Mouse (Mus musculus): ENCODE results near the gene Mif4gd. TPM values are rescaled to one million over a fixed set of nuclear protein-coding genes. Genes with fewer than 3 reads are reported as not detected.

Gene Mif4gd
- polyA plus RNA-seq (2015; fragmentation: Nextera tagmentation; extraction: Ambion mirVana): 16.1 and 16.2 TPM in 2 replicates

DNA sequence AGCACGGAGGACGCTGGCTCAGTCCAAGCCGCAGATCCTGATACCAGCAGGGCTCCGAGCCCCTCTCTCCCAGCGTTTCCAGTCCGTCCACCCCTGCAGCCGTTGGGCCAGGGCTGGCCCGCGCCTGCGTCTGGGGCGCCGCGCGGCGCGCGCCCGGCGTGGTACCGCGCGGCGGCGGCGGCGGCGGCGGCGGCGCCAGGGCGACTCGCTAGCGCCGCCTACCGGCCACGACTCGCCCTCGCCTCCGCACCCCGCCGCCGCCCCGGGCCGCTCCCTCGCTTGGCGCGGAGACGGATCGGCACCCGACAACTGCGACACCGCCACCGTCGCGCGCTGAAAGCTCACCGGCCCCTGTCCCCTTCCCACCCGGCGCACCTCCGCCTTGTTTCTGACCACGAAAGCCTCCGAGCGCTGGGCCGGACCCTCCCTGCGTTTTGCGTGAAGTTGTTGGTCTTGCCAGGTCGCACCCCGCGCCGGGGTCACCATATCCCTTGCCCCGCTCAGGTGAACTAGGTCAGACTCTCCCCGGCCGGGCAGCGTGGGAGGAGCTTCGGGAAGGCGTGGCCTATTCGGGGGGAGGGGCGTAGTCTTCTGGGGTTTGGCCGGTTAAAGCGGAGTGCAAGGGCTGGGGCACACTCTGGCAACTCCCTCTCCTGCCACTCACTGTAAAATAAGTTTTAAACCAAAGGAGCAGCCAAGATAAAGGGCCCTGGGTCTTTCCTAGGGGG, at the start of gene Mif4gd:
Mif4gd (minus strand) TSS at position 560 of the 728 bp plus-strand sequence.
- Histone ChIP-seq H3K27me3 (replicated peaks; ENCODE audit: control insufficient read depth, insufficient read depth, low read length) (peaks cover 3% of the 10 kb centered on the region; the same call in 1 of the 2 replicates), H3K9ac (ENCODE audit: low read depth, low read length) (peak within 1 kb of the TSS; percentile 69), H3K9me3 (ENCODE audit: control insufficient read depth, low read length) (no peaks in the 10 kb centered on the region), H3K4me3 (ENCODE audit: low read length) (peak within 1 kb of the TSS; percentile 59), H3K27ac (ENCODE audit: low read depth, low read length) (peak within 1 kb of the TSS; percentile 83), H3K36me3 (ENCODE audit: control insufficient read depth, insufficient read depth, low read length) (peaks cover 18% of the 10 kb centered on the region), H3K4me2 (ENCODE audit: low read length) (peak within 1 kb of the TSS; percentile 92), H3K4me1 (ENCODE audit: control insufficient read depth, insufficient read depth, low read depth, low read length) (peaks cover 14% of the 10 kb centered on the region)
- ATAC-seq: peak; percentile 82
- under 1% methylated on average over 74 of the region's 80 CpGs for WGBS

DNA sequence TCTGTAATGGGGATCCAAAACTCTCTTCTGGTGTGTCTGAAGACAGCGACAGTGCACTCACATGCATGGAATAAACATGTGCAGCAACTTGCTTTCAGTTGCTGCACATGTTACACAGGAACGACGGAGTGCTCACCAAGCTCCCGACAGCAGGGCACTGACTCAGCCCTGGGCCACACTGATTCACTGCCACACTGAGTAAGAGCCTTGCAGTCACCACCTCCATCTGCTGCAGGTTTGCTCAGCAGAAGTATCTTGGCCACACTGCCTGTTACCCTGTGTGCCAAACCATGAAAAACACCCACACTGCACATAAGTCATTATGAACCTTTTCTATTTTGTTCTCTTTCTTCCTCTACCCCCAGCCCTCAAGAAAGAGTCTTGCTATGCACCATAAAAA, 47.6 kb upstream of the Mif4gd start:
- H3K36me3 ChIP-seq (ENCODE audit: control insufficient read depth, insufficient read depth, low read length): no peaks in the 10 kb centered on the region
- no peak overlapping the region for H3K4me2 ChIP-seq (ENCODE audit: low read length)
- H3K4me3 ChIP-seq (ENCODE audit: low read length): no peak overlapping the region
- 96% methylated on average over 4 of the region's 4 CpGs for WGBS
- no peaks in the 10 kb centered on the region for H3K9me3 ChIP-seq (ENCODE audit: control insufficient read depth, low read length)
- ATAC-seq: no peak
- H3K27ac ChIP-seq (ENCODE audit: low read depth, low read length): no peak overlapping the region
- H3K27me3 ChIP-seq (replicated peaks; ENCODE audit: control insufficient read depth, insufficient read depth, low read length): no peaks in the 10 kb centered on the region
- no peak overlapping the region for H3K9ac ChIP-seq (ENCODE audit: low read depth, low read length)
- no peaks in the 10 kb centered on the region for H3K4me1 ChIP-seq (ENCODE audit: control insufficient read depth, insufficient read depth, low read depth, low read length)

DNA sequence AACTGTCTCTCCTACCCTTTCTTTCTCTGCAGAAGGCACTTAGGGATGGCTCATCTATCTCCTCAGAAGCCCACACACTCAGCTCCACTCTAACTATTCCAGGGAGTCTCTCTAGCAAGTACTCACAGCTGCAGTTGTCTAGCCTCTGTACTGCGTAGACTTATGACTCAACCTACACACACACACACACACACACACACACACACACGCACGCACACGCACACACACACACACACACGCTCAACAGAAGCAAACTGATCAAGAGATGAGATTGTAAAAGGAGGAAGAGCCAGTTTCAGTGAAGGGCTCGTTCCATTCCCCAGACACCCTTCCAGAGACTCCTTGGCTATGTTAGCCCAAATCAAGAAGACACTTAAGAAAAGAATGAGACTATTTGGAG, 45.8 kb upstream of the Mif4gd start:
- no peak overlapping the region for H3K9ac ChIP-seq (ENCODE audit: low read depth, low read length)
- no peaks in the 10 kb centered on the region for H3K27me3 ChIP-seq (replicated peaks; ENCODE audit: control insufficient read depth, insufficient read depth, low read length)
- no peak overlapping the region for H3K27ac ChIP-seq (ENCODE audit: low read depth, low read length)
- 89% methylated on average over 6 of the region's 6 CpGs for WGBS
- ATAC-seq: no peak
- H3K36me3 ChIP-seq (ENCODE audit: control insufficient read depth, insufficient read depth, low read length): no peaks in the 10 kb centered on the region
- no peaks in the 10 kb centered on the region for H3K9me3 ChIP-seq (ENCODE audit: control insufficient read depth, low read length)
- no peaks in the 10 kb centered on the region for H3K4me1 ChIP-seq (ENCODE audit: control insufficient read depth, insufficient read depth, low read depth, low read length)
- H3K4me2 ChIP-seq (ENCODE audit: low read length): no peak overlapping the region
- H3K4me3 ChIP-seq (ENCODE audit: low read length): no peak overlapping the region

DNA sequence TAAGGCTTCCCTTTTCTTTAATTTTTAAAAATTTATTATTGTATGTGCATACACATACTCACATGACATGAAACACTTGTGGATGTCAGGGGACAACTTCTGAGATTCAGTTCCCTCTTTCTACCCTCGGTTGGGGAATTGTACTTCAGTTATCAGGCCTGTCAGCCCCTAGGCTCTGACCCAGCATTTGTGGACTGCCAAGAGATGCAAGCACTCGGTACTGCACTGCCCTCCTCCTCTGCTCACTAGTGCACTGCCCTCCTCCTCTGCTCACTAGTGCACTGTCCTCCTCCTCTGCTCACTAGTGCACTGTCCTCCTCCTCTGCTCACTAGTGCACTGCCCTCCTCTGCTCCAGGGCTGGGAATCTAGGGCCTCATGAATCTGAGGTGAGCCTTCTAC, 41.4 kb upstream of the Mif4gd start:
- no peak overlapping the region for H3K27ac ChIP-seq (ENCODE audit: low read depth, low read length)
- no peak overlapping the region for H3K4me2 ChIP-seq (ENCODE audit: low read length)
- no peaks in the 10 kb centered on the region for H3K9me3 ChIP-seq (ENCODE audit: control insufficient read depth, low read length)
- 72% methylated on average over 2 of the region's 2 CpGs for WGBS
- H3K9ac ChIP-seq (ENCODE audit: low read depth, low read length): no peak overlapping the region
- no peaks in the 10 kb centered on the region for H3K27me3 ChIP-seq (replicated peaks; ENCODE audit: control insufficient read depth, insufficient read depth, low read length)
- no peak overlapping the region for H3K4me3 ChIP-seq (ENCODE audit: low read length)
- no peak for ATAC-seq
- no peaks in the 10 kb centered on the region; the same call in 1 of the 2 replicates for H3K4me1 ChIP-seq (ENCODE audit: control insufficient read depth, insufficient read depth, low read depth, low read length)
- H3K36me3 ChIP-seq (ENCODE audit: control insufficient read depth, insufficient read depth, low read length): no peaks in the 10 kb centered on the region; the same call in 1 of the 2 replicates

DNA sequence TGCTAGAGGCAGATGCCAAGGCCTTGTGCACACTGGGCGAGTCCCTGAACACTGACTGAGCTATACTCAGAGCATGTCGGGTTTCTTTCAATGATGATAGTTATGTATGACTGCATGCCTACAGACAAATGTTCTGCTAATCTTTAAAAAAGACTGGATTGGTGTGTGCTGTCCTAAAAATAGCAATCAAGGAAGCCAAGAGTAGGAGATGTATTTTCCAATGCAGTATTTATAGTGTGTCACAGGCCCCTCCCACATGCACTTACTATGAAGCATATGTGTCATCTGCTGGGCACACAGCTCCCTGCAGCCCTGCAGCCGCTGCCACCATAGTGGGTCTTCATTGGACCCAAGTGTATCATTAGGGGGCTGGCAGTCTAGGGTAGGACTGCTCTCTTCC, 40.4 kb upstream of the Mif4gd start:
- no peak overlapping the region for H3K9ac ChIP-seq (ENCODE audit: low read depth, low read length)
- no peak overlapping the region for H3K4me2 ChIP-seq (ENCODE audit: low read length)
- no peaks in the 10 kb centered on the region for H3K27me3 ChIP-seq (replicated peaks; ENCODE audit: control insufficient read depth, insufficient read depth, low read length)
- no peaks in the 10 kb centered on the region; the same call in none of the 2 replicates for H3K36me3 ChIP-seq (ENCODE audit: control insufficient read depth, insufficient read depth, low read length)
- WGBS: 84% methylated on average over 3 of the region's 3 CpGs
- no peak overlapping the region for H3K4me3 ChIP-seq (ENCODE audit: low read length)
- ATAC-seq: no peak
- no peaks in the 10 kb centered on the region for H3K9me3 ChIP-seq (ENCODE audit: control insufficient read depth, low read length)
- H3K4me1 ChIP-seq (ENCODE audit: control insufficient read depth, insufficient read depth, low read depth, low read length): no peaks in the 10 kb centered on the region; the same call in 1 of the 2 replicates
- H3K27ac ChIP-seq (ENCODE audit: low read depth, low read length): no peak overlapping the region

DNA sequence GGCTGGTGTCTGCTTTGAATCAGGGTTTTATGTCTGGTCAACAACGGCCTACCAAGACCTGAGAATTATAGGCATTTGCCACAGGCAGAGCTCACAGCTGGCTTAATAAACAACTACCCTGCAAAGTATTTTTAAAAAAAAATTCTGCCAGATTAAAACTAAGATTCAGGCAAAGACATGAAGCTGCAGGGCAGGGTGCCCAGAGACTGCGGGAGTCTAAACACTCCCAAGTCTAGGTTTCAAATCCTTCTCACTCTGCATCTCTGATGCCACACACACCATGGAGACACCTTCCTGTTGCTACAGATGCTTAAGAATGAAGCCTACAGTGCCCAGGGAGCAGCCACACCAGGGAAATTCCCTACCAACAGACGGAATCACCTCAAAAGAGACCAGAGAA, 38.9 kb upstream of the Mif4gd start:
- Histone ChIP-seq H3K27me3 (replicated peaks; ENCODE audit: control insufficient read depth, insufficient read depth, low read length) (no peaks in the 10 kb centered on the region), H3K4me1 (ENCODE audit: control insufficient read depth, insufficient read depth, low read depth, low read length) (no peaks in the 10 kb centered on the region; the same call in 1 of the 2 replicates), H3K9ac (ENCODE audit: low read depth, low read length) (no peak overlapping the region), H3K4me3 (ENCODE audit: low read length) (no peak overlapping the region), H3K4me2 (ENCODE audit: low read length) (no peak overlapping the region), H3K27ac (ENCODE audit: low read depth, low read length) (no peak overlapping the region), H3K36me3 (ENCODE audit: control insufficient read depth, insufficient read depth, low read length) (peaks cover 4% of the 10 kb centered on the region), H3K9me3 (ENCODE audit: control insufficient read depth, low read length) (no peaks in the 10 kb centered on the region)
- no peak for ATAC-seq
- WGBS: 89% methylated on average over 3 of the region's 3 CpGs

DNA sequence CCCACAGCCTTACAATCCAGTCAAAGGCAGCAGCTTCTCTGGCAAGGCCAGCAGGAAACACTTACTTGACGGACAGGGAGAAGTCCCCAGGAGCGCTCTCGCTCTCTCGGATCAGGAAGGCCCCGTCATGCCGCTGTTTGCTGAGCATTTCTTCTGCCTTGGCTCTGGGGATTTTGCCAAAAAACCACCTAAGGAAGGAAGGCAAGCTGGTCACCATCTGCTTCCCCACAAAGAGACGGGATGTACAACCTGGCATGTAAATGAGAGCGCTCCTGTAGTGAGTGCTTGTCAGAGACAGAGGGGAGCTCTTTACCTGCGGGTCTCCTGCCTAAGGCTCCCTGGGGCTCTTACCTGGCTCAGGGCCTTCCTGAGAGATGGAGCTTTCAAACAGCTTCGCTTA, 36.9 kb upstream of the Mif4gd start:
- H3K4me1 ChIP-seq (ENCODE audit: control insufficient read depth, insufficient read depth, low read depth, low read length): no peaks in the 10 kb centered on the region; the same call in 1 of the 2 replicates
- H3K4me3 ChIP-seq (ENCODE audit: low read length): no peak overlapping the region
- peak overlapping the region; percentile 58 for H3K27ac ChIP-seq (ENCODE audit: low read depth, low read length)
- no peaks in the 10 kb centered on the region for H3K9me3 ChIP-seq (ENCODE audit: control insufficient read depth, low read length)
- H3K27me3 ChIP-seq (replicated peaks; ENCODE audit: control insufficient read depth, insufficient read depth, low read length): no peaks in the 10 kb centered on the region
- WGBS: 39% methylated on average over 10 of the region's 10 CpGs
- no peak for ATAC-seq
- no peak overlapping the region for H3K9ac ChIP-seq (ENCODE audit: low read depth, low read length)
- peaks cover 9% of the 10 kb centered on the region for H3K36me3 ChIP-seq (ENCODE audit: control insufficient read depth, insufficient read depth, low read length)
- H3K4me2 ChIP-seq (ENCODE audit: low read length): no peak overlapping the region

DNA sequence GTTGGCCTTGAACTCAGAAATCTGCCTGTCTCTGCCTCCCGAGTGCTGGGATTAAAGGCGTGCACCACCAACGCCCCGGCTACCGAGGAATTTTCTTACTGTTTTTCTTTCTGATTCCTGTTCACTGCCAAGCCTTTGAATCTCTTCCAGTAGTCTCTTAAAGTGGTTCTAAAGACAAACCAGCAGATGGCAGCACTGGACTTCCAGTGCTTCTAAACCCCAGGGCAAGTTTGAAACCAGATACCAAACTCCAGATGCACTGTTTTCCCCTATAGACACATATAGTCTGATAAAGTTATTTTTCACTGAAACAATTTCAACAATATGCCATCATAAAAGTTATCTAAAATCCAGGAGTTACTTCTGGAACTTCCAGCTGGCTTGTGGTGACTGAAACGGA, 34.7 kb upstream of the Mif4gd start:
- 63% methylated on average over 6 of the region's 6 CpGs for WGBS
- Histone ChIP-seq H3K9ac (ENCODE audit: low read depth, low read length) (no peak overlapping the region), H3K27me3 (replicated peaks; ENCODE audit: control insufficient read depth, insufficient read depth, low read length) (no peaks in the 10 kb centered on the region), H3K9me3 (ENCODE audit: control insufficient read depth, low read length) (no peaks in the 10 kb centered on the region), H3K36me3 (ENCODE audit: control insufficient read depth, insufficient read depth, low read length) (peaks cover 9% of the 10 kb centered on the region), H3K4me2 (ENCODE audit: low read length) (no peak overlapping the region), H3K27ac (ENCODE audit: low read depth, low read length) (no peak overlapping the region), H3K4me1 (ENCODE audit: control insufficient read depth, insufficient read depth, low read depth, low read length) (no peaks in the 10 kb centered on the region; the same call in 1 of the 2 replicates), H3K4me3 (ENCODE audit: low read length) (no peak overlapping the region)
- no peak for ATAC-seq

DNA sequence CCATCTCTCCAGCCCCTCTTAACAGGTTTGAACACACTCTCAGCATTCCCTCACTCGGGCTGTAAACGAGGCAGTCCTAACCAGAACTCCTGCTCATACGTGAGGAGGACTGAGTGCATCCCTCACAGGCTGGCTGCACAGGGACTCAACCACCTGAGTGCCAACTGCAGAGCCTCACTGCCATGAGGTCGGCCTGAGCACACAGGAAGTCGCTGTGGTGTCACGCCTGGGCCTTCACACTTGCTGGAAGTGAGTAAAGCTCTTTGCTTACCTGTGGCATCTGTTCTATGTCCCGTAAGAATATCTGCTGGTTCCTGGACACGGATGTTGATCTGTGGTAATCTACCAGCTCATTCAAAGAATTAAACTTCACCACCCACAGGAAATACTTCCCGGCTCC, 33.7 kb upstream of the Mif4gd start:
- no peak overlapping the region for H3K27ac ChIP-seq (ENCODE audit: low read depth, low read length)
- no peaks in the 10 kb centered on the region; the same call in 1 of the 2 replicates for H3K4me1 ChIP-seq (ENCODE audit: control insufficient read depth, insufficient read depth, low read depth, low read length)
- 92% methylated on average over 9 of the region's 9 CpGs for WGBS
- no peak overlapping the region for H3K9ac ChIP-seq (ENCODE audit: low read depth, low read length)
- H3K4me3 ChIP-seq (ENCODE audit: low read length): no peak overlapping the region
- H3K9me3 ChIP-seq (ENCODE audit: control insufficient read depth, low read length): no peaks in the 10 kb centered on the region
- no peak for ATAC-seq
- H3K27me3 ChIP-seq (replicated peaks; ENCODE audit: control insufficient read depth, insufficient read depth, low read length): no peaks in the 10 kb centered on the region
- peaks cover 9% of the 10 kb centered on the region; the same call in 1 of the 2 replicates for H3K36me3 ChIP-seq (ENCODE audit: control insufficient read depth, insufficient read depth, low read length)
- no peak overlapping the region for H3K4me2 ChIP-seq (ENCODE audit: low read length)

All from hindbrain, embryonic 16.5 days (tissue).